Mouse (Mus musculus): ENCODE data around the gene Fbl. TPM values are rescaled to one million over a fixed set of nuclear protein-coding genes. Genes with fewer than 3 reads are reported as not detected.

Gene Fbl
- polyA plus RNA-seq, 2 experiments: 24.4 to 219 TPM

- Histone ChIP-seq H3K9me3 (ENCODE audit: control insufficient read depth, low read length) (no peaks in the 10 kb centered on the region), H3K4me2 (ENCODE audit: low read depth) (peak overlapping the region; percentile 97), H3K36me3 (replicated peaks; ENCODE audit: control insufficient read depth, insufficient read depth, low read depth) (peaks cover 30% of the 10 kb centered on the region), H3K4me1 (replicated peaks; ENCODE audit: control insufficient read depth in 2 of 2, insufficient read depth in 2 of 2, low read length in 1 of 2) (peaks cover 10 to 15% of the 10 kb centered on the region in 2 experiments), H3K9ac (replicated peaks) (peak overlapping the region; percentile 79), H3K4me3 (ENCODE audit: insufficient read depth in 1 of 2, low read depth in 2 of 2, low read length in 2 of 2) (peak overlapping the region in 1 of 2 experiments; percentile 89; a peak in 2 of 4 replicates), H3K27ac (peak overlapping the region; percentile 83), H3K27me3 (ENCODE audit: control insufficient read depth, insufficient read depth, low read length) (no peaks in the 10 kb centered on the region)
- TF ChIP-seq CTCF (IDR thresholded peaks at IDR 0.05; ENCODE audit: low read depth) (no peak), EP300 (IDR thresholded peaks at IDR 0.05; ENCODE audit: low read depth) (no peak)
- DNase-seq (ENCODE audit: low read depth in 3 of 3, low spot score in 3 of 3): peak in 2 of 3 experiments; percentile 41 to 42
- ATAC-seq (ENCODE audit: insufficient read depth): no peak
- WGBS (ENCODE audit: insufficient replicate concordance): 43% methylated on average over 5 of the region's 5 CpGs
Measured at GRCm38 (mm10) chr7:28180890-28181289, 11.4 kb downstream of the Fbl start.

- Histone ChIP-seq H3K36me3 (replicated peaks; ENCODE audit: control insufficient read depth, insufficient read depth, low read depth) (peaks cover 31% of the 10 kb centered on the region), H3K4me1 (replicated peaks; ENCODE audit: control insufficient read depth in 2 of 2, insufficient read depth in 2 of 2, low read length in 1 of 2) (peaks cover 10 to 15% of the 10 kb centered on the region in 2 experiments), H3K9ac (replicated peaks) (peak overlapping the region; percentile 54), H3K27me3 (ENCODE audit: control insufficient read depth, insufficient read depth, low read length) (no peaks in the 10 kb centered on the region), H3K4me2 (ENCODE audit: low read depth) (peak overlapping the region; percentile 97), H3K9me3 (ENCODE audit: control insufficient read depth, low read length) (no peaks in the 10 kb centered on the region), H3K4me3 (ENCODE audit: insufficient read depth in 1 of 2, low read depth in 2 of 2, low read length in 2 of 2) (no peak overlapping the region), H3K27ac (peak overlapping the region; percentile 83)
- no peak for DNase-seq (ENCODE audit: low read depth in 3 of 3, low spot score in 3 of 3)
- no peak for TF ChIP-seq EP300 (IDR thresholded peaks at IDR 0.05; ENCODE audit: low read depth)
- TF ChIP-seq CTCF (IDR thresholded peaks at IDR 0.05; ENCODE audit: low read depth): no peak
- 85% methylated on average over 12 of the region's 12 CpGs for WGBS (ENCODE audit: insufficient replicate concordance)
- no peak for ATAC-seq (ENCODE audit: insufficient read depth)
Measured at GRCm38 (mm10) chr7:28181376-28181775, 11.9 kb downstream of the Fbl start.

GRCm38 (mm10) chr7:28182320-28182719, 12.8 kb downstream of the Fbl start:
- Histone ChIP-seq H3K27me3 (ENCODE audit: control insufficient read depth, insufficient read depth, low read length) (no peaks in the 10 kb centered on the region), H3K36me3 (replicated peaks; ENCODE audit: control insufficient read depth, insufficient read depth, low read depth) (peaks cover 33% of the 10 kb centered on the region), H3K9me3 (ENCODE audit: control insufficient read depth, low read length) (no peaks in the 10 kb centered on the region), H3K27ac (no peak overlapping the region), H3K4me1 (replicated peaks; ENCODE audit: control insufficient read depth in 2 of 2, insufficient read depth in 2 of 2, low read length in 1 of 2) (peaks cover 10 to 15% of the 10 kb centered on the region in 2 experiments), H3K4me2 (ENCODE audit: low read depth) (no peak overlapping the region), H3K9ac (replicated peaks) (no peak overlapping the region), H3K4me3 (ENCODE audit: insufficient read depth in 1 of 2, low read depth in 2 of 2, low read length in 2 of 2) (no peak overlapping the region)
- DNase-seq (ENCODE audit: low read depth in 3 of 3, low spot score in 3 of 3): no peak
- ATAC-seq (ENCODE audit: insufficient read depth): no peak
- WGBS (ENCODE audit: insufficient replicate concordance): 90% methylated on average over 22 of the region's 22 CpGs
- TF ChIP-seq EP300 (IDR thresholded peaks at IDR 0.05; ENCODE audit: low read depth) (no peak), CTCF (IDR thresholded peaks at IDR 0.05; ENCODE audit: low read depth) (no peak)

- Histone ChIP-seq H3K27me3 (ENCODE audit: control insufficient read depth, insufficient read depth, low read length) (no peaks in the 10 kb centered on the region), H3K4me2 (ENCODE audit: low read depth) (no peak overlapping the region), H3K36me3 (replicated peaks; ENCODE audit: control insufficient read depth, insufficient read depth, low read depth) (peaks cover 35% of the 10 kb centered on the region), H3K4me3 (ENCODE audit: insufficient read depth in 1 of 2, low read depth in 2 of 2, low read length in 2 of 2) (no peak overlapping the region), H3K4me1 (replicated peaks; ENCODE audit: control insufficient read depth in 2 of 2, insufficient read depth in 2 of 2, low read length in 1 of 2) (peaks cover 3 to 4% of the 10 kb centered on the region in 2 experiments; a peak in 3 of 4 replicates), H3K9me3 (ENCODE audit: control insufficient read depth, low read length) (no peaks in the 10 kb centered on the region), H3K27ac (no peak overlapping the region), H3K9ac (replicated peaks) (no peak overlapping the region)
- WGBS (ENCODE audit: insufficient replicate concordance): 81% methylated on average over 14 of the region's 14 CpGs
- ATAC-seq (ENCODE audit: insufficient read depth): no peak
- no peak for DNase-seq (ENCODE audit: low read depth in 3 of 3, low spot score in 3 of 3)
- TF ChIP-seq CTCF (IDR thresholded peaks at IDR 0.05; ENCODE audit: low read depth) (no peak), EP300 (IDR thresholded peaks at IDR 0.05; ENCODE audit: low read depth) (no peak)
Measured at GRCm38 (mm10) chr7:28185884-28186283, 16.4 kb downstream of the Fbl start.

- Histone ChIP-seq H3K9me3 (ENCODE audit: control insufficient read depth, low read length) (no peaks in the 10 kb centered on the region), H3K9ac (replicated peaks) (no peak overlapping the region), H3K4me1 (replicated peaks; ENCODE audit: control insufficient read depth in 2 of 2, insufficient read depth in 2 of 2, low read length in 1 of 2) (no peaks in the 10 kb centered on the region), H3K27ac (no peak overlapping the region), H3K4me3 (ENCODE audit: insufficient read depth in 1 of 2, low read depth in 2 of 2, low read length in 2 of 2) (no peak overlapping the region), H3K36me3 (replicated peaks; ENCODE audit: control insufficient read depth, insufficient read depth, low read depth) (peaks cover 32% of the 10 kb centered on the region), H3K4me2 (ENCODE audit: low read depth) (no peak overlapping the region), H3K27me3 (ENCODE audit: control insufficient read depth, insufficient read depth, low read length) (no peaks in the 10 kb centered on the region)
- DNase-seq (ENCODE audit: low read depth in 3 of 3, low spot score in 3 of 3) (no peak), ATAC-seq (ENCODE audit: insufficient read depth) (no peak)
- no peak for TF ChIP-seq CTCF (IDR thresholded peaks at IDR 0.05; ENCODE audit: low read depth)
- no peak for TF ChIP-seq EP300 (IDR thresholded peaks at IDR 0.05; ENCODE audit: low read depth)
- WGBS (ENCODE audit: insufficient replicate concordance): 66% methylated on average over 8 of the region's 8 CpGs
Measured at GRCm38 (mm10) chr7:28186631-28187030, 17.1 kb downstream of the Fbl start.

All from liver, embryonic 14.5 days (tissue).